Mouse (Mus musculus) gastrocnemius, postnatal 36 days (tissue): ENCODE measurements around the gene Cdc42ep4. TPM values are rescaled to one million over a fixed set of nuclear protein-coding genes. Genes with fewer than 3 reads are reported as not detected.

ENCODE experiments used
- DNase-seq, 2 experiments: peaks; one replicate each; pipeline ENCODE4 v3.0.0; 2022
- intact Hi-C: fragments of 180-260 bp; cut with DNase I; formaldehyde crosslinking; loops from one replicate; pipeline ENCODE4 v1.15.1; 2025
- long read RNA-seq, 2 experiments: library from polyadenylated mRNA; stranded (forward); transcript quantifications; one replicate each; pipeline ENCODE4 v2.0.0; 2021
- total RNA-seq, 2 experiments: library from RNA; stranded (reverse); gene quantifications; 2 replicates each; pipeline ENCODE4 v1.2.3; 2021

Cdc42ep4 gene
- 1 to 10 TPM; 4.9 to 6.8 TPM for total RNA-seq
- long read RNA-seq, experiment 1, result 0 reads
- long read RNA-seq, experiment 2, partial matches to known transcripts, result 0 of 4 reads
- long read RNA-seq, experiment 2, other reads (novel, unspliced or antisense), result 3 of 4 reads

DNA sequence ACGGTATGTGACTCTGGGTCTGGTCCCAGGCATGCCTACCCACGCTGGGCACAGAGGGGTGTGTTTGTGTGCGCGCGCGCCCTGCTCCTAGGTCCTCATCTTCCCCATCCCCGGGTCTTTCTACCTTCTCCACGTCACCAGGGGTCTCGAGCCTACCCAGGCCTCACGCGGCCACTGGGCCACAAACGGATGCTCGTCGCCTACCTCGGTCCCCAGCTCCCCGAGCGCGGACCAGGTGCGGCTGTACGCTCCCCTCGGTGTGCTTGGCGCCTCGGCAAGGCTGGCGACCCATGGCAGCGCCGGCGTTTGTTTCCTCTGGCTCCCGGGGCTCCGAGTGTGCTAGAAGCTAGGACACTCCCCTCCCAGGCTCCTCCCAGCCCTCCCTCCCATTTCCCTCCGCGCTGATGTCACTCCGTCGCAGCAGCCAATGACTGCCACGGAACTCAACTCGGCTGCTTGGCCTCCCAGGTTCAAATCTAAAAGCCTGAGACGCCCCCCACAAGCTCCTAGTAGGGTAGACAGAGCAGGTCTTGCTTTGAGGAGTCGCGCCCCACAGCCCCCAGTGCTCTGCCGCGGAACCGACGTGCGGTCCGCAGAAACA, at the start of gene Cdc42ep4:
Gene Cdc42ep4, minus strand, starts transcription at position 398 of the 601 bp plus-strand sequence.
- intact Hi-C loops, result loop anchor here (2.0 kb wide), 1 partner anchor 59 kb away; no protein-coding TSS in a partner anchor
- DNase-seq, result peak; percentile 66 to 71

- intact Hi-C loops, result no loop called here
- DNase-seq, result no peak
Measured at GRCm38 (mm10) chr11:113800026-113800425, 48.3 kb upstream of the Cdc42ep4 start.

GRCm38 (mm10) chr11:113799041-113799447, 47.4 kb upstream of the Cdc42ep4 start:
- intact Hi-C loops, result no loop called here
- DNase-seq, result no peak

DNA sequence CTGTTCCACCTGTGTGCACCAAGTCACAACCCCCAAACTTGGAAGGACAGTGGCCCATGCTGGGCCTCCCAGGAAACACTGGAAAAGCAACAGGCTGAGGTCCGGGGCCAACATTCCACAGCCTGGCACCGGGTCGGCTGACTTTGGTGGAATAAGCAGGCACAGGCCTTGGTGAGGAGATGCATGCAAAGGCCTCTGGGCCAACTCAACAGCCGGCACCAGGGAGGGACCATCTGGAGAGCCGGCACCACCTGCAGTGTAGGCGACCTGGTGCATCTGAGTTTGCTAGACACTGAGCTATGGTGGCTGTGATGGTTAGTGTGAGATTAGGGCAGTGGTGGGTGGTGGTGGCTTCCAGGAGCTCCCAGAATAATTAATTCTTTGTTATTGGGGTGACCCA, 46.3 kb upstream of the Cdc42ep4 start:
- intact Hi-C loops, result no loop called here
- no peak for DNase-seq

- intact Hi-C loops, result no loop called here
- no peak for DNase-seq
Measured at GRCm38 (mm10) chr11:113797014-113797983, 45.6 kb upstream of the Cdc42ep4 start.

DNA sequence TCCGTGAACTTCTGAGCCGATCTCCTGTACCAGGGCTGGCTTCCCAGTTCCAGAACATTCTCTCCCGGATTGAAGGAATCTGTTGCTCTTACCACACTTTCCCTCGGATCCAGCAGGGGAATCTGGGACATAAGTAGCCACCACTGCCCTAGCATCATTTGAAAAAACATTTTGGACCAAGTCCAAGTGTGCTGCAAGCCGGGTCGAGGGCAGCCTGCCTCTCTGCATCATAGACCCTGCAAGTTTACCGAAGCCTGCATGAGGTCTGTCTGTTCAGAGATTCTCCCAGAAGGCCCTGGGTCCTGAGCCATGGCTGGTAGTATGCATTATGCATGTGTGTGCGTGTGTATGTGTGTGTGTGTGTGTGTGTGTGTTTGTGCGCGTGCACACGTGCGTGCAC, 44.2 kb upstream of the Cdc42ep4 start:
- intact Hi-C loops, result no loop called here
- DNase-seq, result no peak

- no peak for DNase-seq
Measured at GRCm38 (mm10) chr11:113791357-113792215, 39.9 kb upstream of the Cdc42ep4 start.

DNA sequence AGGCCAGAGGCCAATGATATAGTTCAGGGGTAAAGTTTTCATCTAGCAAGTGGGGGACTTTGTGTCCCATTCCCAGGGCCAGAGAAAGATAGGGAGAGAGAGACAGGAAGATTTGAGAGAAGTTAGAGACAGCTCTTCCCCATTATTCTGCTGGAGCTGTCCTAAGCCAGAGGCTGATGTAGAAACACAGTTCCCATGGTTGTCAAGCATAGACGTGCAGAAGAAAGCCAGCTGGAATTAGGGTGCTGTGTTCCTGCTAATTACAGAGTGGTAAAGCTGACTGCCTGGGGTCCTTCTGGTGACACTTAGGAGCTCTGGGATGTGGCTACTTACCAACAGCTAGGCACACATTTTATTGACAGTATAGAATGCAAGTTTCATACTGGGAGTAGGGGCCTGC, 37.4 kb upstream of the Cdc42ep4 start:
- intact Hi-C loops, result no loop called here

More at GRCm38 (mm10) chr11:113791357-113792215, 39.9 kb upstream of the Cdc42ep4 start:
- intact Hi-C loops, result no loop called here

DNA sequence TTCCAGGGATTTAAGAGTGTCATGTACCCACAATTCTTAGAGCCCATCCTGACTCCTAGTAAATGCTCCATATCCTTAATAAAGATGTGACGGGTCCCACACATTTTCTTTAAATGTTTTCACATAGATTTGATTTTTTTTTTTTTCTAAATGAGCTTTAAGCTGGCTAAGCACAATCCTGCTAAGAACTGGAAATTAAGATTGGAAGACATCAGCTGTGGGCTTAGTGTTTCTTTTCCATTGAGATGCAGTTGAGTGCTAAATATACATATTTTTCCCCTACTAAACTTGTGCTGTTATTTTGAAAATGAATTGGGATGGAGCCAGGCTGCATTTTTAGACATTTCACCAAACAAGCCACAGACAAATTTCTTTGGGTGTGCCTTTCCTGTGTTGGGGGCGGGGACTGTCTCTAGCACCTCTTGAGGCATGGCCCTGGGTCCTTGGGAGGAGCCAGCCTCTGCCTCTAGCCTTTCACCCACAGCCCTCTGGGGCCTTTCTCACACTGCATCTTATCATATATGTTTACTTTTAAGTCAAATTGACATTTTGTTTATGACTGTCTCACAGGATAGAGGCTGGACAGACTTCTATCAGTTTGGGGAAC, 36.6 kb upstream of the Cdc42ep4 start:
- intact Hi-C loops, result no loop called here
- no peak for DNase-seq

More for the DNA sequence above, 37.4 kb upstream of the Cdc42ep4 start:
- DNase-seq, result no peak

DNA sequence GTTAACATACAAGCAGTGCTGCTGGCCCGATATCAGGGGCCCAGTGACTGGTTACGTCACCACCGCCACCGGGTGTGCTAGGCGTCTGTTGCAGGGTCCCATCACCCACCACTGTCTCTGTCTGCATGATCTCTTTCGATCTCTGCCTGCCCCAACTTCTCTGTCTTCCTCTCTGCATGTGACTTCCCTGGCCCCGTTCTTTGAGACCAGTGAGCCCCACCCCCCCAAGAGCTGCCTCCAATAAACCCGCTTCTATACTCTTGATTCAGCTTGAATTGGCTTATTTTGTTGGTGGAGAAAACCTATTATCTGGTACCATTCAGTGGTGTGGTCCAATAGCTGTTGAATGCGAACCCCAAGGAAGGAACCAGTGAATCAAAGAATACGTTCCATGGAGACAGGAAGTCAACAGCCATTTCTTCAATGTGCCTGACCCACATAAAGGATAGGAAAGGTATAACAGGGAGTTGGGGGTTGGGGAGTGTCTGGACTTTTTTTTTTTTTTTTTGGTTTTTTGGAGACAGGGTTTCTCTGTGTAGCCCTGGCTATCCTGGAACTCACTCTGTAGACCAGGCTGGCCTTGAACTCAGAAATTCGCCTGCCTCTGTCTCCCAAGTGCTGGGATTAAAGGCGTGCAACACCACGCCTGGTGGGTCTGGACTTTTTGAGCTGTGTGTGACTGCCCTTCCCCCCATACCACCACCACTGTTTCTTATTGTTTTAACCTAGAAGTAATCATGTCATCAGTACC, 35.9 kb upstream of the Cdc42ep4 start:
- intact Hi-C loops, result no loop called here

DNA sequence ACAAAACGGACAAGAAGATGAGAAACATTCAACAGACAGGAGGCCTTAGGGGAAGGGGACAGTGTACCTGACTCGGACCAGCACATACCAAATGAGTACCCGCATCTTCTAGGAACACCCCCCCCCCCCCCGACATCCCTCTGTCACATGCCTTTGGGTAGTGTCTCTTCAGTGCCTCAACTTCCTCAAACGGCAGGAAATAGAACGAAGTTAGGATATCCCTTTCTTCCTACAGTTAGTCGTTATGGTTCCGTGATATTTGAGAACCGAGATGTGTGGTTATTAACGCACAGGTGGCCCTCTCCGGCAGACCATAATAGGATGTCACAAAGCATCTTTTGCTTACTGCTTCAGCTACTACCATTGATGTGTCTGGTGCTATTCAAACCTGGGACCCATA, 35.3 kb upstream of the Cdc42ep4 start:
- intact Hi-C loops, result no loop called here
- DNase-seq, result no peak

More for the DNA sequence above, 35.9 kb upstream of the Cdc42ep4 start:
- no peak for DNase-seq

GRCm38 (mm10) chr11:113786395-113786794, 34.7 kb upstream of the Cdc42ep4 start:
- intact Hi-C loops, result no loop called here
- no peak for DNase-seq

DNA sequence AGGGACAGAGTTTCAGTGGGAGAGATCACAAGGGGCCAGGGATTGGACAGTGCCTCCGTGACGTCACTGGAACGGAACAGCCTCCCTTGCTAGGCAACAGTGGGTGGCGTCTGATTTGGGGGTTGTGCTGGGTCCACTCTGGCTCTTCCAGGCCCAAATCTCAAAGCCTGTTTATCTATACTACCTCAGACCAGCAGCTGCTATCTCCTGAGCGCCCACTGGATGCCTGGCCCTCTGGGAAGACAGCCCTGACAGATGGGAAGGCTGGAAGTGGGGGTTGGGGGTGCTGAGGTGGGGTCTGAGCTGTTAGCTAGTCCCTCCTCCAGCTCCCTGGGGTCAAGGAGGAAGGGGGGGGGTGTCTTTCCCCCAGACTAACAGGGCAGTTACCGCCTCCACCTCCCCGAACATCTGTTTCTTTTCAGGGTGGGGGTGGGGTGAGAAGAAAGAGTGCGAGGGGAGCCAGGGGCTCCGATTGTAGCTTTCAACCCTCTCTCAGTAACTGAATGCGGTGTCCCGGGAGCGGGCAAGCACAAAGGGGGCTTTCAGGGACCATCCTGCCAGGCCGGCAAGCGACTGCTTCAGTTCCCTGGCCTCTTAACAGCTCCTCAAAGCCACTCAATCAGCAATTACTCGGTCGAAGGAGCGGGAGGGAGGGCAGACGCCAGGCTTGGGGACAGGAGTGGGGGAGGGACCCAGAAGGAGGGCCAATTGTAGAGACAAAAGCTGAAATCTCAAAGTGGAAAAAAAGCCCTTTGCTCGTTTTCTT, 33.9 kb upstream of the Cdc42ep4 start:
- DNase-seq, result peak; percentile 41 to 53
- intact Hi-C loops, result no loop called here

DNA sequence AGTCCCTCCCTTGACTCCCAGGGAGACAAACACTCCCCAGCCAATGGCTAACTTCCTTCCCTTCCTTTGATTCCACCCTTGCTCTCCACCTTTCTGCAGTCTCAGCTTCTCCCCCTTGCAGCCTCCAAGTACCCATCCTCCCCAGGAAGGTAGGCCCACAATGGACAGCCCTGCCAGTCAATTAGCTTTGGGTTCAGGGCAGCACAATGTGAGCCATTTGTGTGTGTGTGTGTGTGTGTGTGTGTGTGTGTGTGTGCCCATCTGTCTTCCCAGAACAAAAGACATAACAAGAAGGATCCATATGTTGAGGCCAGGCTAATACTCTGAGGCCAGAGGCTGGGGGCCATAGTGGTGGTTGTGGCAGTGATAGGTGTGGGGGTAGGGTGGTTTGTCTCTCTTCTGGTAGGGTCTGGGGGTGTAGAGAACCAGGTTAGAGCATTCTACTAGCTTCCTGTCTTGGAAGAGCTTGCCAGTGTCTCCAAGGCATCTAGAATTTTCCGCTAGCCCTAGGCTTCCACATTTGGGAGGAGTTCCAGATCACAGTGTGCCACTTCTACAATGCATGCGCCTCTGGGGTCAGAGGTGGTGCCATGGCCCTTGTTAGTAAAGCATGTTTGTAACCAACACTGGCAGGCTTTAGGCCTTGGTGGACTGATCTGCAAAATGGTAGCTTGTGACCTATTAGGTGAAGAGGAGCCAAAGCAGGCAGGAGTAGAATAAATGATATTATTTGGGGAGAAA, 33.1 kb upstream of the Cdc42ep4 start:
- intact Hi-C loops, result no loop called here
- no peak for DNase-seq

- intact Hi-C loops, result no loop called here
- DNase-seq, result no peak
Measured at GRCm38 (mm10) chr11:113782496-113782895, 30.8 kb upstream of the Cdc42ep4 start.

GRCm38 (mm10) chr11:113782006-113782405, 30.3 kb upstream of the Cdc42ep4 start:
- DNase-seq, result no peak
- intact Hi-C loops, result no loop called here

- no peak for DNase-seq
- intact Hi-C loops, result no loop called here
Measured at GRCm38 (mm10) chr11:113779680-113780041, 28.0 kb upstream of the Cdc42ep4 start.
